Mouse (Mus musculus): ENCODE results near the gene Zfp950. TPM values are rescaled to one million over a fixed set of nuclear protein-coding genes. Genes with fewer than 3 reads are reported as not detected.
"Not testable (repeated sequence)": the region's sequence is repeated elsewhere in the genome, so short reads cannot be mapped to it uniquely, and the experiment has no call there.

The Zfp950 gene
- 8.8 and 9.8 TPM in 2 replicates for polyA plus RNA-seq (2012; rRNA removed)

GRCm38 (mm10) chr19:61140342-61141206 is at the start of gene Zfp950:
TSS of gene Zfp950 (minus strand) at chr19:61140840.
- Histone ChIP-seq H3K27me3 (ENCODE audit: control insufficient read depth, insufficient read depth, low read length) (no peaks in the 10 kb centered on the region), H3K4me1 (replicated peaks; ENCODE audit: control insufficient read depth, insufficient read depth, low read length) (no peaks in the 10 kb centered on the region), H3K27ac (ENCODE audit: control insufficient read depth, insufficient read depth, low read length) (peak within 1 kb of the TSS; percentile 51), H3K36me3 (ENCODE audit: control insufficient read depth, insufficient read depth, low read length) (no peaks in the 10 kb centered on the region), H3K4me3 (ENCODE audit: control insufficient read depth, insufficient read depth, low read length) (peak within 1 kb of the TSS; percentile 69)
- under 1% methylated on average over 18 of the region's 18 CpGs for WGBS
- peak; percentile 83 for DNase-seq
- TF ChIP-seq POLR2A (IDR thresholded peaks at IDR 0.05; ENCODE audit: control insufficient read depth, extremely low read depth, insufficient read depth, low read length, poor library complexity), result no peak
- no peak for TF ChIP-seq CTCF (IDR thresholded peaks at IDR 0.05; ENCODE audit: borderline replicate concordance, control insufficient read depth, extremely low read depth, insufficient read depth, low read length, poor library complexity)

- H3K27me3 ChIP-seq (ENCODE audit: control insufficient read depth, insufficient read depth, low read length); H3K36me3 ChIP-seq (ENCODE audit: control insufficient read depth, insufficient read depth, low read length); H3K4me1 ChIP-seq (replicated peaks; ENCODE audit: control insufficient read depth, insufficient read depth, low read length); H3K4me3 ChIP-seq (ENCODE audit: control insufficient read depth, insufficient read depth, low read length); H3K27ac ChIP-seq (ENCODE audit: control insufficient read depth, insufficient read depth, low read length); DNase-seq: not testable (repeated sequence)
- 95% methylated on average over 2 of the region's 2 CpGs for WGBS
Measured at GRCm38 (mm10) chr19:61183590-61183989, 43.0 kb upstream of the Zfp950 start, which contains the start of gene Gm6020. TSS of gene Gm6020 (plus strand) at chr19:61183890.

GRCm38 (mm10) chr19:61175756-61176324 is 35.2 kb upstream of the Zfp950 start, which contains the start of gene Gm7102:
TSS of gene Gm7102 (minus strand) at chr19:61176309.
- H3K27me3 ChIP-seq (ENCODE audit: control insufficient read depth, insufficient read depth, low read length), result no peaks in the 10 kb centered on the region; the same call in 1 of the 2 replicates
- H3K4me3 ChIP-seq (ENCODE audit: control insufficient read depth, insufficient read depth, low read length), result no peak within 1 kb of the TSS
- no peak within 1 kb of the TSS for H3K27ac ChIP-seq (ENCODE audit: control insufficient read depth, insufficient read depth, low read length)
- DNase-seq, result no peak
- no peaks in the 10 kb centered on the region for H3K36me3 ChIP-seq (ENCODE audit: control insufficient read depth, insufficient read depth, low read length)
- no peaks in the 10 kb centered on the region for H3K4me1 ChIP-seq (replicated peaks; ENCODE audit: control insufficient read depth, insufficient read depth, low read length)
- no peak for TF ChIP-seq CTCF (IDR thresholded peaks at IDR 0.05; ENCODE audit: borderline replicate concordance, control insufficient read depth, extremely low read depth, insufficient read depth, low read length, poor library complexity)
- TF ChIP-seq POLR2A (IDR thresholded peaks at IDR 0.05; ENCODE audit: control insufficient read depth, extremely low read depth, insufficient read depth, low read length, poor library complexity), result no peak
- WGBS, result 41% methylated on average over 39 of the region's 39 CpGs

GRCm38 (mm10) chr19:61151701-61152420 is 11.2 kb upstream of the Zfp950 start:
- Histone ChIP-seq H3K27me3 (ENCODE audit: control insufficient read depth, insufficient read depth, low read length) (no peaks in the 10 kb centered on the region), H3K4me3 (ENCODE audit: control insufficient read depth, insufficient read depth, low read length) (peak overlapping the region; percentile 48), H3K36me3 (ENCODE audit: control insufficient read depth, insufficient read depth, low read length) (no peaks in the 10 kb centered on the region), H3K27ac (ENCODE audit: control insufficient read depth, insufficient read depth, low read length) (no peak overlapping the region), H3K4me1 (replicated peaks; ENCODE audit: control insufficient read depth, insufficient read depth, low read length) (peaks cover 4% of the 10 kb centered on the region; the same call in 1 of the 2 replicates)
- WGBS, result 2% methylated on average over 27 of the region's 27 CpGs
- TF ChIP-seq POLR2A (IDR thresholded peaks at IDR 0.05; ENCODE audit: control insufficient read depth, extremely low read depth, insufficient read depth, low read length, poor library complexity) (no peak), CTCF (IDR thresholded peaks at IDR 0.05; ENCODE audit: borderline replicate concordance, control insufficient read depth, extremely low read depth, insufficient read depth, low read length, poor library complexity) (no peak)
- DNase-seq, result no peak

GRCm38 (mm10) chr19:61151372-61151700 is 10.7 kb upstream of the Zfp950 start:
- Histone ChIP-seq H3K4me3 (ENCODE audit: control insufficient read depth, insufficient read depth, low read length) (peak overlapping the region; percentile 48), H3K27me3 (ENCODE audit: control insufficient read depth, insufficient read depth, low read length) (no peaks in the 10 kb centered on the region), H3K4me1 (replicated peaks; ENCODE audit: control insufficient read depth, insufficient read depth, low read length) (peaks cover 4% of the 10 kb centered on the region; the same call in 1 of the 2 replicates), H3K36me3 (ENCODE audit: control insufficient read depth, insufficient read depth, low read length) (no peaks in the 10 kb centered on the region), H3K27ac (ENCODE audit: control insufficient read depth, insufficient read depth, low read length) (no peak overlapping the region)
- DNase-seq, result peak; percentile 15
- TF ChIP-seq CTCF (IDR thresholded peaks at IDR 0.05; ENCODE audit: borderline replicate concordance, control insufficient read depth, extremely low read depth, insufficient read depth, low read length, poor library complexity), result no peak
- TF ChIP-seq POLR2A (IDR thresholded peaks at IDR 0.05; ENCODE audit: control insufficient read depth, extremely low read depth, insufficient read depth, low read length, poor library complexity), result no peak
- 13% methylated on average over 8 of the region's 8 CpGs for WGBS

GRCm38 (mm10) chr19:61141299-61141698 is 659 bp upstream of the Zfp950 start:
- TF ChIP-seq POLR2A (IDR thresholded peaks at IDR 0.05; ENCODE audit: control insufficient read depth, extremely low read depth, insufficient read depth, low read length, poor library complexity) (no peak), CTCF (IDR thresholded peaks at IDR 0.05; ENCODE audit: borderline replicate concordance, control insufficient read depth, extremely low read depth, insufficient read depth, low read length, poor library complexity) (no peak)
- no peaks in the 10 kb centered on the region for H3K4me1 ChIP-seq (replicated peaks; ENCODE audit: control insufficient read depth, insufficient read depth, low read length)
- no peak overlapping the region for H3K27ac ChIP-seq (ENCODE audit: control insufficient read depth, insufficient read depth, low read length)
- no peak overlapping the region for H3K4me3 ChIP-seq (ENCODE audit: control insufficient read depth, insufficient read depth, low read length)
- 50% methylated on average over 4 of the region's 4 CpGs for WGBS
- no peak for DNase-seq
- no peaks in the 10 kb centered on the region for H3K27me3 ChIP-seq (ENCODE audit: control insufficient read depth, insufficient read depth, low read length)
- H3K36me3 ChIP-seq (ENCODE audit: control insufficient read depth, insufficient read depth, low read length), result no peaks in the 10 kb centered on the region
